Mouse (Mus musculus) hindbrain, embryonic 14.5 days (tissue): ENCODE data around the gene Ldlrad2. TPM values are rescaled to one million over a fixed set of nuclear protein-coding genes. Genes with fewer than 3 reads are reported as not detected.

ENCODE experiments used
- ATAC-seq: fragments of 200-750 bp; cut with Nextera tagmentation; 2 replicates; pipeline ENCODE4 v1.8.0; 2017; ENCODE audit warnings: moderate number of reproducible peaks, mild to moderate bottlenecking, moderate TSS enrichment, moderate library complexity; ENCODE audit not compliant: low FRiP score
- DNase-seq: peaks from one replicate; pipeline ENCODE4 v3.0.0-alpha.2; 2015; ENCODE audit warnings: low spot score
- H3K27ac ChIP-seq: fragments of 300-500 bp; sonication (generic); 2 replicates; pipeline ENCODE4 v1.5.1; 2014; ENCODE audit warnings: mild to moderate bottlenecking, moderate library complexity
- H3K27me3 ChIP-seq: fragments of 300-500 bp; sonication (generic); 2 replicates; pipeline ENCODE4 v1.6.1; 2014; ENCODE audit warnings: mild to moderate bottlenecking, low read length, mixed read lengths; ENCODE audit not compliant: control insufficient read depth, insufficient read depth
- H3K36me3 ChIP-seq: fragments of 300-500 bp; sonication (generic); replicated peaks from 2 replicates; pipeline ENCODE4 v1.6.1; 2014; ENCODE audit not compliant: control insufficient read depth, insufficient read depth
- H3K4me1 ChIP-seq: fragments of 300-500 bp; sonication (generic); replicated peaks from 2 replicates; pipeline ENCODE4 v1.6.1; 2014; ENCODE audit warnings: antibody characterized with exemption, low read length, mixed read lengths; ENCODE audit not compliant: control insufficient read depth, insufficient read depth
- H3K4me2 ChIP-seq: fragments of 300-500 bp; sonication (generic); replicated peaks from 2 replicates; pipeline ENCODE4 v1.6.1; 2014; ENCODE audit warnings: mild to moderate bottlenecking, moderate library complexity
- H3K4me3 ChIP-seq: fragments of 300-500 bp; sonication (generic); replicated peaks from 2 replicates; pipeline ENCODE4 v1.5.1; 2014; ENCODE audit warnings: mild to moderate bottlenecking, low read length
- H3K9ac ChIP-seq: fragments of 300-500 bp; sonication (generic); 2 replicates; pipeline ENCODE4 v1.6.1; 2014
- H3K9me3 ChIP-seq: fragments of 300-500 bp; sonication (generic); 2 replicates; pipeline ENCODE4 v1.6.1; 2016; ENCODE audit warnings: low read length; ENCODE audit not compliant: control insufficient read depth
- WGBS: fragments of 180-500 bp; shearing (Covaris S2); extraction: QIAGEN DNeasy Blood & Tissue Kit; methylation state at CpG from one replicate; pipeline ENCODE4 v1.1.7; 2014; 5-methylcytosine and 5-hydroxymethylcytosine counted together
- microRNA-seq: library from miRNA; unstranded; fragments of <30 nt; microRNA quantifications from one replicate; pipeline ENCODE4, GENCODE M21; 2016
- polyA plus RNA-seq: library from polyadenylated mRNA; unstranded; fragments of >200 nt; fragmentation: Nextera tagmentation; extraction: Ambion mirVana; gene quantifications from 2 replicates; pipeline ENCODE4 v1.2.1, GENCODE M21; 2014

Gene Ldlrad2
- polyA plus RNA-seq, 1 experiment from 2014 or later = not detected

- WGBS = 85% methylated on average over 6 of the region's 6 CpGs
- no peak overlapping the region for H3K27ac ChIP-seq
- no peaks in the 10 kb centered on the region for H3K4me1 ChIP-seq
- H3K27me3 ChIP-seq = no peaks in the 10 kb centered on the region
- H3K36me3 ChIP-seq = no peaks in the 10 kb centered on the region
- no peak for DNase-seq
- no peak overlapping the region for H3K4me3 ChIP-seq
- no peak overlapping the region for H3K4me2 ChIP-seq
- H3K9me3 ChIP-seq = no peaks in the 10 kb centered on the region
- ATAC-seq = no peak
- no peak overlapping the region for H3K9ac ChIP-seq
Measured at GRCm38 (mm10) chr4:137527872-137528271, 46.5 kb downstream of the Ldlrad2 start.

GRCm38 (mm10) chr4:137527368-137527767 lies 47.0 kb downstream of the Ldlrad2 start:
- DNase-seq (no peak), ATAC-seq (no peak)
- H3K4me1 ChIP-seq = no peaks in the 10 kb centered on the region
- WGBS = 53% methylated on average over 4 of the region's 4 CpGs
- H3K27me3 ChIP-seq = no peaks in the 10 kb centered on the region
- H3K9ac ChIP-seq = no peak overlapping the region
- H3K9me3 ChIP-seq = no peaks in the 10 kb centered on the region
- H3K4me3 ChIP-seq = no peak overlapping the region
- no peaks in the 10 kb centered on the region for H3K36me3 ChIP-seq
- H3K4me2 ChIP-seq = no peak overlapping the region
- H3K27ac ChIP-seq = no peak overlapping the region

GRCm38 (mm10) chr4:137525426-137525825 lies 48.9 kb downstream of the Ldlrad2 start:
- Histone ChIP-seq H3K27ac (no peak overlapping the region), H3K9ac (no peak overlapping the region), H3K27me3 (no peaks in the 10 kb centered on the region), H3K9me3 (no peaks in the 10 kb centered on the region), H3K4me2 (no peak overlapping the region), H3K4me3 (no peak overlapping the region), H3K36me3 (no peaks in the 10 kb centered on the region), H3K4me1 (no peaks in the 10 kb centered on the region)
- no peak for ATAC-seq
- DNase-seq = no peak
- WGBS = 94% methylated on average over 1 of the region's 1 CpGs

Small RNA genes within 50 kb of the gene (microRNA-seq; reads per million reads assigned to microRNA genes)
- 0.81 reads per million for gene Mir7018

Other genes with a start within 250 kb of the Ldlrad2 start
- gene Cdc42, start 216.8 kb downstream of the Ldlrad2 start, polyA plus RNA-seq = 1,007 and 1,073 TPM in 2 replicates
- gene Cela3a, start 164.8 kb downstream of the Ldlrad2 start, polyA plus RNA-seq = not detected in 2 replicates
- not detected in 2 replicates for gene Cela3b, start 144.0 kb downstream of the Ldlrad2 start, polyA plus RNA-seq
- not detected in 2 replicates for gene 1700013G24Rik, start 121.3 kb downstream of the Ldlrad2 start, polyA plus RNA-seq
- 8.7 and 10.7 TPM in 2 replicates for gene Hspg2, start 105.8 kb downstream of the Ldlrad2 start, polyA plus RNA-seq
- gene Usp48, start 19.2 kb upstream of the Ldlrad2 start, polyA plus RNA-seq = 65.3 and 70.9 TPM in 2 replicates
- gene Rap1gap, start 90.2 kb upstream of the Ldlrad2 start, polyA plus RNA-seq = 80.7 and 83.9 TPM in 2 replicates
- 8.3 and 10.2 TPM in 2 replicates for gene Alpl, start 221.8 kb upstream of the Ldlrad2 start, polyA plus RNA-seq